Mouse (Mus musculus): ENCODE measurements at regions not wholly inside any gene's neighbourhood (a gene's known extent, or its start where the extent isn't known, plus 50 kb on each side); places are given as distances from the start of the nearest gene placed in this dataset.

DNA sequence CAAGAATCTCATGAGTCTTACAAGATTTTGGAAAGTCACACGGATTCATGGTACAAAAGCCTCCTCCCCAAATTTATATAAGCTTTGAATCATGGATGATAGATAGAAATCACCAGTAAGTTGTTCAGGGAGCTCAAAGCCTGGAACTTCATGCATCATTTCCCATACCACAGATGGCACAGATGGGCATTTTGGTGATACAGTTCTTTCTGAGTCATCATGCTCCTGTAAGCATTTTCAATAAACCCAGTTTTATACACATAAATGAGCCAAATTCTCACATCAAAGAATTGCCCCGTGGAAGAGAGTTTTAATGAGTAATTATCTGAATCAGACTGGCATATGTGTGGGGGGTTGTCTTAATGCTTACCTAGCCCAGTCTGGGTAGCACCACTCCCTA, 379.1 kb upstream of the Anxa10 start:
- peak in 1 of 2 experiments; percentile 10 for DNase-seq (ENCODE audit: low spot score in 2 of 2)

- no peak for DNase-seq (ENCODE audit: low spot score in 2 of 2)
Measured at GRCm38 (mm10) chr8:62482503-62482902, 359.6 kb upstream of the Anxa10 start.

All from left cerebral cortex, adult 8-10 months (tissue).